Mouse (Mus musculus) midbrain, embryonic 15.5 days (tissue): ENCODE results near the gene 4931428F04Rik. TPM values are rescaled to one million over a fixed set of nuclear protein-coding genes. Genes with fewer than 3 reads are reported as not detected.

Source experiments
- ATAC-seq: fragments of 200-750 bp; cut with Nextera tagmentation; replicated peaks from 2 replicates; pipeline ENCODE4 v1.8.0; 2017; ENCODE audit warnings: moderate TSS enrichment
- H3K27ac ChIP-seq: fragments of 300-500 bp; sonication (generic); 2 replicates; pipeline ENCODE4 v1.5.1; 2015; ENCODE audit warnings: mild to moderate bottlenecking, inconsistent platforms
- H3K27me3 ChIP-seq: fragments of 300-500 bp; sonication (generic); replicated peaks from 2 replicates; pipeline ENCODE4 v1.6.1; 2015; ENCODE audit warnings: inconsistent platforms
- H3K36me3 ChIP-seq: fragments of 300-500 bp; sonication (generic); replicated peaks from 2 replicates; pipeline ENCODE4 v1.6.1; 2015; ENCODE audit warnings: inconsistent platforms
- H3K4me1 ChIP-seq: fragments of 300-500 bp; sonication (generic); 2 replicates; pipeline ENCODE4 v1.6.1; 2015; ENCODE audit warnings: inconsistent platforms
- H3K4me2 ChIP-seq: fragments of 300-500 bp; sonication (generic); 2 replicates; pipeline ENCODE4 v1.6.1; 2015; ENCODE audit warnings: inconsistent platforms, mild to moderate bottlenecking, moderate library complexity
- H3K4me3 ChIP-seq: fragments of 300-500 bp; sonication (generic); 2 replicates; pipeline ENCODE4 v1.5.1; 2015; ENCODE audit warnings: mild to moderate bottlenecking, inconsistent platforms
- H3K9ac ChIP-seq: fragments of 300-500 bp; sonication (generic); 2 replicates; pipeline ENCODE4 v1.6.1; 2015; ENCODE audit warnings: mild to moderate bottlenecking, inconsistent platforms
- H3K9me3 ChIP-seq: fragments of 300-500 bp; sonication (generic); 2 replicates; pipeline ENCODE4 v1.6.1; 2016; ENCODE audit warnings: inconsistent platforms
- WGBS: fragments of 180-500 bp; shearing (Covaris S2); methylation state at CpG from one replicate; pipeline ENCODE4 v1.1.7; 2015; ENCODE audit warnings: mixed read lengths; 5-methylcytosine and 5-hydroxymethylcytosine counted together
- polyA plus RNA-seq: library from polyadenylated mRNA; unstranded; fragments of >200 nt; fragmentation: Nextera tagmentation; extraction: Ambion mirVana; gene quantifications from 2 replicates; pipeline ENCODE4 v1.2.1, GENCODE M21; 2015

4931428F04Rik gene
- polyA plus RNA-seq, result 165 and 173 TPM in 2 replicates

DNA sequence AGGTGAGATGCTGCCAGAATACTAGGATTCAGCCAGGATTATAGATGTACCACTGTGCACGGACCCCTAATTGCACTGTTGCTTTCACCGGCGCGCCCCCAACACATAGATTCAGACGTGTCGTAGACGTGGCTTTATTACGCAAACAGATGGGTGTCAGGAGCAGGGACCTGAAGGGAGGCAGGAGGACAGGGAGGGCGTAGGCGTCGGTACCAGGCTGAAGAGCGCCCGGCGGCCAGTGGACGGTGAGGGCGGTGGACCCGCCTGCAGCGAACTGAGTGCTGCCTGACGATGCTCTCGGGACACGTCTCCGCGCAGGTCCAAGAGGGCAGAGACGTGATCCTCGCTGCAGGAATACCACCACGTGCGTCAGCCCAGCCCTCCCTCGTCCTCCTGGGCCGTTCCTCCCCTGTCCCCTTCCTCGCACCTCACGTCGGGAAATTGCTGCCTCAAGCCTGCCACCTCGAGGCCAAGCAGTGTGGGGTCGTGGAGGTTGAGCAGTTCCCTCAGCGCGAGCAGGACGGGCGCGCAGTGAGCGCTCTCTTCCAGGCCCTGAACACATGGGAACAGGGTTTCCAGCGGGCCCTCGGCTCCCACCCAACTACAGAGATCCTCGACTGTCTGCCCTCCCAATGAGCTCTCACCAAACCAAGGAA lies at the start of gene 4931428F04Rik:
4931428F04Rik (minus strand) TSS at position 60 of the 656 bp plus-strand sequence.
- Histone ChIP-seq H3K4me3 (peak within 1 kb of the TSS; percentile 62), H3K9ac (peak within 1 kb of the TSS; percentile 68), H3K36me3 (no peaks in the 10 kb centered on the region; the same call in 1 of the 2 replicates), H3K4me2 (peak within 1 kb of the TSS; percentile 70), H3K27me3 (no peaks in the 10 kb centered on the region), H3K27ac (peak within 1 kb of the TSS; percentile 94), H3K4me1 (peaks cover 50% of the 10 kb centered on the region), H3K9me3 (no peaks in the 10 kb centered on the region)
- ATAC-seq, result peak; percentile 35
- WGBS, result under 1% methylated on average over 43 of the region's 43 CpGs

DNA sequence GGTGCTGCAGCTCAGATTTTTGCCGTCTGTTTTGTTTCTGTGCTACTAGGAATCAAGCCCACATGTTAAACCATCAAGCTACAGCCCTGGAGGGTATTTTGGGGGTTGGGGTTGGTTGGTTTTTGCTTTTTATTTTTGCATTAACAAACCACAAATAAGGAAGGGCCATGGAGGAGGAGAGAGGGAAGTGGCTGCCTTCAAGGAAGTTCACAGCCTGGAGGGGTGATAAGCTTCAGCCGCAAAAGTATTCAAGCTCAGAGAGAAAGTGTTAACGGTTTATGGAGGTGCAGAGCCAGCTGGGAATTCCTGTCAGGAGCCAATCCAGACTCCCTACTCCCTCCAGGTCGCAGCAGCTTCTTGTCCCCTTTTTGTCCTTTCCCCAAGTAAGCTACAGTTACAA lies 49.3 kb upstream of the 4931428F04Rik start:
- 70% methylated on average over 4 of the region's 4 CpGs for WGBS
- no peak overlapping the region for H3K9ac ChIP-seq
- no peak for ATAC-seq
- no peaks in the 10 kb centered on the region for H3K4me1 ChIP-seq
- no peak overlapping the region for H3K4me2 ChIP-seq
- no peak overlapping the region for H3K4me3 ChIP-seq
- H3K27me3 ChIP-seq, result no peaks in the 10 kb centered on the region
- no peak overlapping the region for H3K27ac ChIP-seq
- H3K36me3 ChIP-seq, result no peaks in the 10 kb centered on the region
- H3K9me3 ChIP-seq, result no peaks in the 10 kb centered on the region

DNA sequence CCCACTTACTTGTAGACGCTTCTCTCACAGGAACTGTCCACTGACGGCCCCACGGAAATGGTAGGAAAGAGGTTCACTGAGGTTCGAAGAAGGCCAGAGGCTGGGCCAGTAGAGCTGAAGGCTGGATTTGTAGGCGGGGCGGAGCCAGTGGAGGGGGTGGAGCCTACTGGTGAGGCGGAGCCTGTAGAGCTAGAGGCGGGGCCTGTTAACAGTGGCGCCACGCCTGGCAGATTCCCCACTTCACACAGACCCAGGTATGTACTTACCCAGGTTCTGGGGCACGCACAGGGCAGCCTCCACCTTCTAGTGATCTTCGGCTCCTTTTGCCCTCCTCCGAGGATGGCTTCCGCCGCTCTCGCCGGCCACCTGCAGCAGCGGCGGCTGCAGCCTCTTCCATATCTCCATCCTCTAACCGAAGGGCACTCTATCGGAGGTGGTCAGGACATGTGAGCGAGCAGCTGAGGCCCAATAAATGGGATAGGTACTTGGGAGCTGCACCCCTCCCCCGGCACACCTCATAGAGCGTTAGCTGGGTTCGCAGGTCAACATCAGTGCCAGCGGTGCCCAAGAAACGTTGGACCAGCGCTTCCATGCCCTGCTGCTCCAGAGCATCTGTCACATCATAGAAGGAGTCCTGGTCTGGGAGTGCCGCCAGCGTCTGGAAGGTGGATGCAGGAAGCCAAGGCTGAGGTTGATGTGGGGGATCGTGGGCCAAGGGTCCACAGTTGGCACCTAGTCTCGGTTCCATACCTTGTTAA lies 46.9 kb upstream of the 4931428F04Rik start:
- WGBS, result 50% methylated on average over 32 of the region's 32 CpGs
- H3K4me2 ChIP-seq, result 0 out of 2 replicates have a peak overlapping the region, but pooled peaks have one; percentile 1
- H3K27ac ChIP-seq, result no peak overlapping the region
- 0 out of 2 replicates have a peak, but pooled peaks cover 4% of the 10 kb centered on the region for H3K36me3 ChIP-seq
- no peaks in the 10 kb centered on the region for H3K9me3 ChIP-seq
- H3K27me3 ChIP-seq, result no peaks in the 10 kb centered on the region
- H3K9ac ChIP-seq, result no peak overlapping the region
- peak overlapping the region; percentile 18 for H3K4me3 ChIP-seq
- H3K4me1 ChIP-seq, result no peaks in the 10 kb centered on the region
- peak; percentile 33 for ATAC-seq

DNA sequence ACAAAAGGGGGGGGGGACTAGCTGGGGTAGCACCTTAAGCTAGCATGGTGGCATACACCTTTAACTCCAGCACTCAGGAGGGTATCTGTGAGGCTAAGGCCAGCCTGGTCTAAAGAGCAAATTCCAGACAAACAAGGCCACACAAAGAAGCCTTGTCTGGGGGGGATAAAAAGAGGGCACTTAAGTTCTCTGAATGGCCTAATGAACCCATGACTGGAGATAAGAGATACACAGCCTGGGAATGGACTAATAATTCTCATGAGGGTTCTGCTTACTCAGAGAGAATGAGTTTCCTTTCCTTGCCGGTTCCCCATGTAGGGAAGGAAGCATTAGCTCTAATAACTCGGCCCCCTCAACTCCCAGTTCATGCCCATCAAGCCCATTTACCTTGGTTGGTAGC lies 42.9 kb upstream of the 4931428F04Rik start:
- WGBS, result 80% methylated on average over 2 of the region's 2 CpGs
- no peak for ATAC-seq
- peaks cover 36% of the 10 kb centered on the region; the same call in 1 of the 2 replicates for H3K36me3 ChIP-seq

DNA sequence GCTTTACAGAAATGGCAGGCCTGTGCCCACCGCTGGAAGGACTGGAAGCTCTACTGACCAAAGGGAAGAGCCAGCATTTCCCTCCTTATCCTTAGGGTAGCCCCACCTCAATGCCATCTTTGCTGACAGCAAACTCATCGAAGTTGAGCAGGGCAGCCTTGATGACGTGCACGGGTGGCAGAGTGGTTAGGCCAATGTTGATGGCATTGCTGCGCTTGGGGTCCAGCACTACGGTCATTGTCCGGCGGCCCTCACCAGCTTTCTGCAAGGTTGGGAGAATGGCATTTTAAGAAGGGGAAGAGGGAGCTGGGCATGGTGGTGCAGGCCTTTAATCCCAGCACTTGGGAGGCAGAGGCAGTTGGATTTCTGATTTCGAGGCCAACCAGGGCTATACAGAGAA lies 42.3 kb upstream of the 4931428F04Rik start:
- H3K4me3 ChIP-seq, result no peak overlapping the region

More for the DNA sequence above, 42.9 kb upstream of the 4931428F04Rik start:
- Histone ChIP-seq H3K9me3 (no peaks in the 10 kb centered on the region), H3K4me3 (no peak overlapping the region), H3K9ac (no peak overlapping the region), H3K27me3 (no peaks in the 10 kb centered on the region), H3K4me2 (no peak overlapping the region), H3K27ac (no peak overlapping the region), H3K4me1 (peaks cover 3% of the 10 kb centered on the region)

DNA sequence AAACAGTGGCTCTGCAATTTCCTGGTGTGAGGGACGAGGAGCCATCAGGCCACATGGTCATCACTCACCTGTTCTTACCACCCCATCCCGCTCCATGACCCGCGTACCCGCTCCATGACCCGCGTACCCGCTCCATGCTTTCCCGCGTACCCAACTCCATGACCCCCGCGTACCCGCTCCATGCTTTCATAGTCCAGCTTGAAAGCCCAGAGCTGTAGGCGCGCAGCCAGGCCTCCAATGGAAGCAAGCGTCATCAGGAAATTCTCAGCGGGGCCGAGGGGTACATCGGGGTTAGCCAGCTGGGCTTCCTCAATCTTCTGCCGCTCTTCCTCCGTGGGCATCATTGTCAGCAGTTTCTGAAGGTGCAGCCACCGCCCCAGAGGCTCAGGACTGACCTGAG lies 41.8 kb upstream of the 4931428F04Rik start:
- H3K36me3 ChIP-seq, result peaks cover 36% of the 10 kb centered on the region; the same call in 1 of the 2 replicates
- H3K9ac ChIP-seq, result no peak overlapping the region
- no peak overlapping the region for H3K4me2 ChIP-seq
- no peak overlapping the region for H3K4me3 ChIP-seq
- ATAC-seq, result no peak
- WGBS, result 96% methylated on average over 22 of the region's 22 CpGs
- H3K27me3 ChIP-seq, result no peaks in the 10 kb centered on the region
- H3K27ac ChIP-seq, result no peak overlapping the region
- peaks cover 11% of the 10 kb centered on the region for H3K4me1 ChIP-seq
- no peaks in the 10 kb centered on the region for H3K9me3 ChIP-seq

More for the DNA sequence above, 42.3 kb upstream of the 4931428F04Rik start:
- Histone ChIP-seq H3K27ac (no peak overlapping the region), H3K9me3 (no peaks in the 10 kb centered on the region), H3K9ac (no peak overlapping the region), H3K4me2 (no peak overlapping the region), H3K27me3 (no peaks in the 10 kb centered on the region), H3K36me3 (peaks cover 36% of the 10 kb centered on the region; the same call in 1 of the 2 replicates), H3K4me1 (peaks cover 9% of the 10 kb centered on the region)
- 96% methylated on average over 9 of the region's 9 CpGs for WGBS
- no peak for ATAC-seq

DNA sequence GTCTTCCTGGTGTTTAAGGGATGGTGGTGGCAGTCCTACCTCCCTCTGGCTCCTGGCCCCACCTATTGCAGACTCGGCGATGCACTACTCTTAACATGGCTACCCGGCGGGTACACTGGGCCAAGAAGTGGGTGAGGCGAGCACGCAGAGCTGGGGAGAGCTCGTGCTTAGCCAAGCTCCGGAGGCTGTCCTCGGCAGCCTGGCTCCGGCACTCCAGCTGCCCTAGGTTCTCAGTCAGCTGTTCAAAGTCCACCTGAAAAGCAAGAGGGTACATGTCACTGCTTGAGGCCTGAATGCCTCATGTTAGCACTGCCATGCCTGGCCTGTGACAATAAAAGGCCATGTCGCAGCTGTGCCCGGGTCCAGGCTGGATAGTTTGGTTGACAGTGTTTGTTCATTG lies 40.7 kb upstream of the 4931428F04Rik start:
- Histone ChIP-seq H3K4me3 (no peak overlapping the region), H3K4me1 (peaks cover 15% of the 10 kb centered on the region), H3K36me3 (peaks cover 36% of the 10 kb centered on the region; the same call in 1 of the 2 replicates), H3K27ac (no peak overlapping the region), H3K9ac (no peak overlapping the region), H3K27me3 (no peaks in the 10 kb centered on the region), H3K4me2 (no peak overlapping the region), H3K9me3 (no peaks in the 10 kb centered on the region)
- no peak for ATAC-seq
- 96% methylated on average over 12 of the region's 12 CpGs for WGBS

DNA sequence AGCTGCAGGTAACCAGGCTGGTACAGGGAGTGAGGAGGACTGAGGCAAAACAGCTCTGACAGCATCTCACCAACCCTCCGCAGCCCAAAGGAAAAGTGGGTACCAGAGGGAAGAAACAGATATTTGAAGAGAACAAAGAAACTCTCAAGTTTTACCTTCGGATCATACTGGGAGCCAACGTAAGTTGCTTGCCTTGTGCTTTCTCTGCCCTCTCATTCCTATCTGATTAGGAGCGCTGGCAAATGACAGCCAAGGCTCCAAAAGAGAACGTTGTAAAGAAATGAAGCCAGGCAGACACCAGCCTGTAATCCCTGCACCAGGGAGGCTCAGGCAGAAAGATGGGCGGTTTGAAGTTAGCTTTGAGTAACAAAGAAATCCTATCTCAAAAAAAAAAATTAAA lies 37.3 kb upstream of the 4931428F04Rik start:
- Histone ChIP-seq H3K4me2 (peak overlapping the region; percentile 70), H3K9me3 (no peaks in the 10 kb centered on the region), H3K4me3 (peak overlapping the region; percentile 91), H3K27ac (peak overlapping the region; percentile 83; the same call in 1 of the 2 replicates), H3K9ac (peak overlapping the region; percentile 63), H3K4me1 (peaks cover 26% of the 10 kb centered on the region), H3K36me3 (peaks cover 43% of the 10 kb centered on the region; the same call in 1 of the 2 replicates), H3K27me3 (no peaks in the 10 kb centered on the region)
- 45% methylated on average over 6 of the region's 6 CpGs for WGBS
- no peak for ATAC-seq

DNA sequence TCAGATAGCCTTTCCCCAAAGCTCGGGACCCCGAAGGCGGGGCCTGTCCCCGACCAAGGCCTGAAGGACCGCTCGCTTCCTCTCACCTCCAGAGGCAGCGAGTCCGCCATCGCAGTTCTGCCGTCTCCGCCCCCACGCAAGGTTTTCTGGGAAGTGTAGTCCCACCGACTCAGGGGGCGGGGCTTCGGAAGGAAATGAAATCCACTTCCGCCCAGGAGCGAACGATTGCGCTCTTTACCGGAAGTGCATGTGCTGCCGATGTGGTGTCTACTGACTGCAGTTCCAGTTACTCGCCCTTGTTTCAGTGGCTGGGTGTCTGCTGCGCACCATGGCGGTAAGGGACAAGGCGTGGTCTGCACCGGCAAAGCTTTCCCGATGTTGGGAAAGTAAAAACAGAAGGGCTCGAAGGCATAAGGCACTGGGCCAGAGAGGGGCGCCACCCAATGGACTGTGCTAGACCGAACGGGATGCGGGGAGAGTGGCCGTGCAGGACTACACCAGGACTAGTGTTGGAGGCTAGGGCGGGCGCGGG lies 36.5 kb upstream of the 4931428F04Rik start, which contains the start of the genes Lrrc29 and Tmem208:
Lrrc29 (minus strand) TSS at position 138 of the 532 bp plus-strand sequence.
Tmem208 (plus strand) TSS at position 214 of the 532 bp plus-strand sequence.
- Histone ChIP-seq H3K27me3 (no peaks in the 10 kb centered on the region), H3K27ac (peak within 1 kb of the TSS; percentile 83), H3K36me3 (peaks cover 36% of the 10 kb centered on the region; the same call in 1 of the 2 replicates), H3K9ac (peak within 1 kb of the TSS; percentile 93), H3K9me3 (no peaks in the 10 kb centered on the region), H3K4me1 (peaks cover 26% of the 10 kb centered on the region), H3K4me2 (peak within 1 kb of the TSS; percentile 93), H3K4me3 (peak within 1 kb of the TSS; percentile 91)
- under 1% methylated on average over 36 of the region's 36 CpGs for WGBS
- peak; percentile 92 for ATAC-seq

DNA sequence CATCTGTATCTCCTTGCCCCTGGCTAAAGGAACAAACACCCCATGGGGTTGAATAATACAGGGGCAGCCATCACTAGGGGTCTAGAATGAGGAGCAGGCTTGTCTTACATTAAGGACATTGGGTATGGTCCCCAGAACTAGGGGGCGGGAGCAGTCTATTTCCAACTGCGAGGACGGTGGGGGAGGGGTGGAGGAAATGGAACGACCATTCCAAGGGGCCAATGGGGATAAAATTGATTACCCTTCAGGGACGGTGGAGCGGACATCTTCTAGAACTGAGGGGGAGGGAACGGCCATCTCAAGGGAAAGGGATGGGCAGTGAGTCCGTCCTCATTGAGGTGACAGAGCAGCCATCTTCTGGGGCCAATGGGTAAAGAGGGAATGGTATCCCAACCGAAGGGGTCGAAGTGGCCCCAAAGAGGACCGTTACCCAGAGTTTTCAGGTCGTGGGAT lies 36.0 kb upstream of the 4931428F04Rik start:
- H3K4me2 ChIP-seq, result peak overlapping the region; percentile 93
- H3K9me3 ChIP-seq, result no peaks in the 10 kb centered on the region
- no peaks in the 10 kb centered on the region for H3K27me3 ChIP-seq
- peak overlapping the region; percentile 91 for H3K4me3 ChIP-seq
- peak overlapping the region; percentile 81 for H3K27ac ChIP-seq
- peaks cover 26% of the 10 kb centered on the region for H3K4me1 ChIP-seq
- WGBS, result under 1% methylated on average over 12 of the region's 12 CpGs
- H3K36me3 ChIP-seq, result peaks cover 31% of the 10 kb centered on the region; the same call in 1 of the 2 replicates
- H3K9ac ChIP-seq, result peak overlapping the region; percentile 93
- ATAC-seq, result peak; percentile 71

DNA sequence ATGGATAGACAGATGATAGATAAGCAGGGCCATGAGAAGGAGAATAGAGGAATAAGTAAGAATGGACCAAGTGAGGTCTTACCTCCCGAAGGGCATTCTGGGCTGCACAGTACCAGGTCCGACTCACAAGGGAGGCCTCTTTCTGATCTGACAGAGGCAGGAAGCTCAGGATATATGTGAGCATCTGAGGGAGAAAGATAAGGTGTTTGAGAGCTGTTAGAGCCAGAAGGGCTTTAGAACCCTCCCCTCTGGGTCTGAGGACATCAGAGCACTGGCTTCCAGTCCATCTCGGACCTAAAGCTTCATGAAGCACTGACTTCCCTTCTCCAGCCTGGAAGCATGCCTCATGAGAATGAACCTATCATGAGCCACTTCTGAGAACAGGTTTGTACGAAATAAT lies 33.5 kb upstream of the 4931428F04Rik start:
- no peak overlapping the region for H3K4me3 ChIP-seq
- H3K36me3 ChIP-seq, result peaks cover 10% of the 10 kb centered on the region; the same call in 1 of the 2 replicates
- WGBS, result 88% methylated on average over 4 of the region's 4 CpGs
- H3K9me3 ChIP-seq, result no peaks in the 10 kb centered on the region
- no peak overlapping the region for H3K27ac ChIP-seq
- H3K9ac ChIP-seq, result no peak overlapping the region
- no peak overlapping the region for H3K4me2 ChIP-seq
- H3K4me1 ChIP-seq, result peaks cover 26% of the 10 kb centered on the region
- no peaks in the 10 kb centered on the region for H3K27me3 ChIP-seq
- ATAC-seq, result no peak
